ENCODE assay signal across 9 mouse cellular contexts in the genomic region with DNA sequence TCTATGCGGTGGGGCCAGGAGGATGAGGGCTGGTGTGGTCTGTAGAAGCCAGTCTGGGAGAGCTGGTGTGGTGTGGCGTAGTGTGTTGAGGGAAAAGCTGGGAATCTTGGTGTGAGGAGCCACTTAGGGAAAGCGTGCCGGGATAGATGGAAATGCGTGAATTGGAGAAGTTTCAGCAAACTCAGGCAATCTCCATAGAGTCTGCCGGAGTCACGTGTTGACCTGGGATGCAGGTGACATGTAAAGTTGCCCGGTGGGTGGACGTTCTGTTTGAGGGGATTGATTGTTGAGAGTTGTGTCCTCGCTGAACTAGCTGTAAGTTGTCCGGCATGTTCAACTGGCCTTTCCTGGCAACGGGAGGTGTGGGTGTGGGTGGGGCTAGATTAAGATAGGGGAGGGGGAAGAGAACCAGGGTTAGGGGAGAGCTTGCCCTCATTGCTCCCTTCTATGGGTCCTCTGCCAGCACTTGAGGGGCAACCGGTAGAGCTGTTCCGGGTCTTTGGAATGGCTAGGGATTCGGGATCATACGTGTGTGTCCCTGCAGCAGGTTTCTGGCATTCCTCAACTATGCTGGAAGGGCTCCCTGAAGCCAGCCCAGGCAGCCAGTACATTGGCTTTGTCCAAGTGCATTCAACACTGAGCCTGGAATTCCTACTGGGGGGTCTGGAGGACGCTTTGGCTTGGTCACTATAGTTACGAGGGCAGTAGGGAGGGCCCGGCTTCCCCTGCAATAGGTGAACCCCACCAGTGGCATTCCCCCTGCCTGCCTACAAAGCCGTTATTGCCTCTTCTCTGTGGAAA. TPM values are rescaled to one million over a fixed set of nuclear protein-coding genes. Genes with fewer than 3 reads are reported as not detected.
DNase-seq lines count a peak whose midpoint lies in the region; ATAC-seq lines count a peak whose summit lies in the region.
"Had no signal": no experiment of that assay in that cellular context is flagged by ENCODE, and none has a peak within 500 bp of the region (broad histone marks: within the 10 kb centered on the region; RNA-seq: fewer than 3 reads in every experiment).

No protein-coding gene starts in this region.

- no peaks in the 10 kb centered on the region for H3K9me3 ChIP-seq in kidney, embryonic 16.5 days (ENCODE audit: low read length)
- H3K9me3 ChIP-seq in forebrain, embryonic 10.5 days: no peaks in the 10 kb centered on the region
- no peaks in the 10 kb centered on the region for H3K9me3 ChIP-seq in limb, embryonic 10.5 days (replicated peaks)
- H3K9me3 ChIP-seq in neural tube, embryonic 15.5 days (replicated peaks): no peaks in the 10 kb centered on the region

- H3K27me3 ChIP-seq in kidney, embryonic 16.5 days (ENCODE audit: insufficient read depth, low read length): peaks cover 11% of the 10 kb centered on the region; the same call in 1 of the 2 replicates
- H3K27me3 ChIP-seq in forebrain, embryonic 10.5 days (ENCODE audit: poor library complexity, severe bottlenecking): peaks cover 9% of the 10 kb centered on the region
- H3K27me3 ChIP-seq in limb, embryonic 10.5 days (ENCODE audit: low read depth, poor library complexity, severe bottlenecking): peaks cover 49% of the 10 kb centered on the region
- peaks cover 8% of the 10 kb centered on the region; the same call in 1 of the 2 replicates for H3K27me3 ChIP-seq in neural tube, embryonic 15.5 days (replicated peaks)

- H3K36me3 ChIP-seq in kidney, embryonic 16.5 days (ENCODE audit: insufficient read depth, low read length): no peaks in the 10 kb centered on the region
- H3K36me3 ChIP-seq in forebrain, embryonic 10.5 days (replicated peaks): peaks cover 5% of the 10 kb centered on the region
- no peaks in the 10 kb centered on the region for H3K36me3 ChIP-seq in limb, embryonic 10.5 days
- H3K36me3 ChIP-seq in neural tube, embryonic 15.5 days: no peaks in the 10 kb centered on the region

- H3K4me1 ChIP-seq in kidney, embryonic 16.5 days (ENCODE audit: insufficient read depth, low read length): peaks cover 47% of the 10 kb centered on the region
- H3K4me1 ChIP-seq in forebrain, embryonic 10.5 days: peaks cover 74% of the 10 kb centered on the region
- H3K4me1 ChIP-seq in limb, embryonic 10.5 days: peaks cover 55% of the 10 kb centered on the region
- H3K4me1 ChIP-seq in neural tube, embryonic 15.5 days: peaks cover 55% of the 10 kb centered on the region

- H3K4me3 ChIP-seq in kidney, embryonic 16.5 days (ENCODE audit: low read length): peak overlapping the region; percentile 45
- H3K4me3 ChIP-seq in forebrain, embryonic 10.5 days: peak overlapping the region; percentile 64
- peak overlapping the region; percentile 50 for H3K4me3 ChIP-seq in limb, embryonic 10.5 days
- H3K4me3 ChIP-seq in neural tube, embryonic 15.5 days (replicated peaks): peak overlapping the region; percentile 31

- no peak for DNase-seq in kidney, adult 8-10 months
- peak; percentile 55 for DNase-seq in forebrain, embryonic 10.5 days (ENCODE audit: extremely low spot score, low spot score)
- DNase-seq in limb, embryonic 10.5 days (ENCODE audit: low spot score): no peak
- no peak for DNase-seq in adrenal gland, postnatal 25 days
- no peak for DNase-seq in left cerebral cortex, adult 8-10 months (ENCODE audit: low spot score in 2 of 2)
- DNase-seq: thymus, adult 2 months had no signal

- peak overlapping the region; percentile 59 for H3K4me2 ChIP-seq in kidney, embryonic 16.5 days (replicated peaks; ENCODE audit: low read depth, low read length)
- H3K4me2 ChIP-seq in neural tube, embryonic 15.5 days: peak overlapping the region; percentile 49

- ATAC-seq in kidney, embryonic 16.5 days (ENCODE audit: low FRiP score, low TSS enrichment): no peak
- no peak for ATAC-seq in neural tube, embryonic 15.5 days (ENCODE audit: low FRiP score)
- no peak for ATAC-seq in megakaryocyte, adult 5-6 weeks (ENCODE audit: poor library complexity, severe bottlenecking)

- peak overlapping the region; percentile 47; the same call in 1 of the 2 replicates for H3K9ac ChIP-seq in kidney, embryonic 16.5 days (replicated peaks; ENCODE audit: low read length)
- H3K9ac ChIP-seq in neural tube, embryonic 15.5 days (replicated peaks): no peak overlapping the region; the same call in 1 of the 2 replicates

- H3K27ac ChIP-seq in kidney, embryonic 16.5 days (ENCODE audit: low read length): no peak overlapping the region
- H3K27ac ChIP-seq in forebrain, embryonic 10.5 days: peak overlapping the region; percentile 90
- 0 out of 2 replicates have a peak overlapping the region, but pooled peaks have one; percentile 53 for H3K27ac ChIP-seq in limb, embryonic 10.5 days
- peak overlapping the region; percentile 71 for H3K27ac ChIP-seq in neural tube, embryonic 15.5 days (replicated peaks)

- WGBS in kidney, embryonic 16.5 days: 16% methylated on average over 20 of the region's 20 CpGs
- WGBS in forebrain, embryonic 10.5 days: 5% methylated on average over 20 of the region's 20 CpGs
- 6% methylated on average over 20 of the region's 20 CpGs for WGBS in limb, embryonic 10.5 days
- WGBS in neural tube, embryonic 15.5 days: 9% methylated on average over 20 of the region's 20 CpGs

RNA-seq across cellular contexts. Expression of a gene that starts 0.8 kb away (rescaled TPM):
- 4.5 and 4.6 TPM in 2 replicates for polyA plus RNA-seq in kidney, embryonic 16.5 days (2015; fragmentation: Nextera tagmentation; extraction: Ambion mirVana)
- polyA plus RNA-seq in forebrain, embryonic 10.5 days (2016; fragmentation: Nextera tagmentation; extraction: Ambion mirVana): 30.4 and 30.9 TPM in 2 replicates
- polyA plus RNA-seq in limb, embryonic 10.5 days (2016; fragmentation: Nextera tagmentation; extraction: Ambion mirVana): 2.1 and 4.3 TPM in 2 replicates
- polyA plus RNA-seq in neural tube, embryonic 15.5 days (2015; fragmentation: Nextera tagmentation; extraction: Ambion mirVana): 2.5 and 2.6 TPM in 2 replicates
- total RNA-seq in adrenal gland, postnatal 25 days (2021): 0.52 and 0.62 TPM in 2 replicates
- total RNA-seq in left cerebral cortex, adult 8-10 months (2022): 1 to 10 TPM; 3.1 to 5.0 (median 4.3) TPM
- not detected in 2 replicates for total RNA-seq in megakaryocyte, adult 5-6 weeks (2015)
- not detected in 2 replicates for total RNA-seq in megakaryocyte, adult 5-6 weeks (2017)
